Mouse (Mus musculus) E14TG2a.4 (cell line): ENCODE data around the gene Nckipsd.

Source experiments
- CTCF ChIP-seq: conservative IDR thresholded peaks from 2 replicates; pipeline ENCODE4 v1.5.1; 2014; ENCODE audit warnings: low read length
- NANOG ChIP-seq: IDR thresholded peaks from 2 replicates; pipeline ENCODE4 v1.6.1; 2014; ENCODE audit warnings: borderline replicate concordance, low read length, mixed read lengths
- POU5F1 ChIP-seq: IDR thresholded peaks from 2 replicates; pipeline ENCODE4 v1.6.1; 2014; ENCODE audit warnings: low read length, borderline replicate concordance

- TF ChIP-seq CTCF = no peak
- TF ChIP-seq POU5F1 = no peak
- TF ChIP-seq NANOG = no peak
Measured at GRCm38 (mm10) chr9:108785416-108785815, 22.8 kb upstream of the Nckipsd start.
